Mouse (Mus musculus) liver, adult 2 months (tissue): ENCODE results near the gene Dera. TPM values are rescaled to one million over a fixed set of nuclear protein-coding genes. Genes with fewer than 3 reads are reported as not detected.

Source experiments
- DNase-seq: peaks from one replicate; pipeline ENCODE4 v3.0.0-alpha.2; 2011; ENCODE audit warnings: low read depth, low spot score; ENCODE audit errors: extremely low read depth
- H3K27ac ChIP-seq: fragments of 200-500 bp; replicated peaks from 2 replicates; pipeline ENCODE4 v1.5.1; 2012; ENCODE audit warnings: low read depth, mild to moderate bottlenecking, control low read depth, inconsistent platforms, low read length; ENCODE audit not compliant: insufficient read depth
- H3K27me3 ChIP-seq: fragments of 200-500 bp; 2 replicates; pipeline ENCODE4 v1.6.1; 2012; ENCODE audit warnings: mild to moderate bottlenecking, moderate library complexity, low read length, inconsistent platforms; ENCODE audit not compliant: control insufficient read depth, insufficient read depth
- H3K36me3 ChIP-seq: fragments of 200-500 bp; 2 replicates; pipeline ENCODE4 v1.6.1; 2012; ENCODE audit warnings: low read length, inconsistent platforms; ENCODE audit not compliant: control insufficient read depth, insufficient read depth
- H3K4me1 ChIP-seq: fragments of 200-500 bp; 2 replicates; pipeline ENCODE4 v1.6.1; 2011; ENCODE audit warnings: low read length; ENCODE audit not compliant: control insufficient read depth, insufficient read depth
- H3K4me3 ChIP-seq: fragments of 200-500 bp; 2 replicates; pipeline ENCODE4 v1.5.1; 2011; ENCODE audit warnings: low read depth, mild to moderate bottlenecking, control low read depth, low read length, moderate library complexity; ENCODE audit not compliant: insufficient read depth
- H3K79me2 ChIP-seq: fragments of 200-500 bp; 2 replicates; pipeline ENCODE4 v1.6.1; 2012; ENCODE audit warnings: inconsistent platforms, mild to moderate bottlenecking, low read length, moderate library complexity; ENCODE audit not compliant: control insufficient read depth, insufficient read depth
- H3K9ac ChIP-seq: fragments of 200-500 bp; 2 replicates; pipeline ENCODE4 v1.6.1; 2012; ENCODE audit warnings: low read depth, mild to moderate bottlenecking, control low read depth, inconsistent platforms, low read length
- CTCF ChIP-seq: fragments of 200-500 bp; IDR thresholded peaks from 2 replicates; pipeline ENCODE4 v1.5.1; 2011; ENCODE audit warnings: low read depth, low read length, control low read depth
- POLR2A ChIP-seq: fragments of 200-500 bp; IDR thresholded peaks from 2 replicates; pipeline ENCODE4 v1.6.1; 2011; ENCODE audit warnings: low read length, control low read depth; ENCODE audit not compliant: insufficient read depth; ENCODE audit errors: extremely low read depth
- WGBS: fragments of 180-500 bp; shearing (Covaris S2); methylation state at CpG from one replicate; pipeline ENCODE4 v1.1.7; 2018; 5-methylcytosine and 5-hydroxymethylcytosine counted together
- polyA plus RNA-seq: library from polyadenylated mRNA; depleted of rRNA; stranded (reverse); fragments of >200 nt; gene quantifications from 2 replicates; pipeline ENCODE4 v1.2.3, GENCODE M21; 2012
- total RNA-seq: library from RNA; depleted of rRNA; stranded (reverse); fragments of >200 nt; gene quantifications from 2 replicates; pipeline ENCODE4 v1.2.3, GENCODE M21; 2014

Dera gene
- total and polyA plus RNA-seq, 2 experiments = 42.8 to 103 TPM

GRCm38 (mm10) chr6:137804121-137804520 lies 49.8 kb downstream of the Dera start:
- DNase-seq = no peak
- no peaks in the 10 kb centered on the region for H3K4me1 ChIP-seq
- WGBS = 94% methylated on average over 7 of the region's 7 CpGs
- H3K36me3 ChIP-seq = no peaks in the 10 kb centered on the region; the same call in 1 of the 2 replicates
- H3K27me3 ChIP-seq = no peaks in the 10 kb centered on the region
- H3K9ac ChIP-seq = no peak overlapping the region
- TF ChIP-seq CTCF = no peak
- no peak for TF ChIP-seq POLR2A
- no peaks in the 10 kb centered on the region for H3K79me2 ChIP-seq
- no peak overlapping the region for H3K27ac ChIP-seq
- no peak overlapping the region for H3K4me3 ChIP-seq

GRCm38 (mm10) chr6:137804606-137805005 lies 50.3 kb downstream of the Dera start:
- no peak for DNase-seq
- Histone ChIP-seq H3K79me2 (no peaks in the 10 kb centered on the region), H3K27ac (no peak overlapping the region), H3K9ac (no peak overlapping the region), H3K4me3 (no peak overlapping the region), H3K27me3 (no peaks in the 10 kb centered on the region), H3K36me3 (no peaks in the 10 kb centered on the region; the same call in 1 of the 2 replicates), H3K4me1 (no peaks in the 10 kb centered on the region)
- WGBS = 78% methylated on average over 9 of the region's 9 CpGs
- TF ChIP-seq POLR2A (no peak), CTCF (no peak)

GRCm38 (mm10) chr6:137806342-137806741 lies 52.0 kb downstream of the Dera start:
- DNase-seq = no peak
- no peak overlapping the region for H3K27ac ChIP-seq
- no peak overlapping the region for H3K4me3 ChIP-seq
- H3K36me3 ChIP-seq = no peaks in the 10 kb centered on the region; the same call in 1 of the 2 replicates
- TF ChIP-seq CTCF = no peak
- no peak for TF ChIP-seq POLR2A
- no peaks in the 10 kb centered on the region for H3K79me2 ChIP-seq
- H3K27me3 ChIP-seq = no peaks in the 10 kb centered on the region
- WGBS = 85% methylated on average over 3 of the region's 3 CpGs
- H3K9ac ChIP-seq = no peak overlapping the region
- peaks cover 6% of the 10 kb centered on the region for H3K4me1 ChIP-seq

- H3K27me3 ChIP-seq = no peaks in the 10 kb centered on the region
- H3K79me2 ChIP-seq = no peaks in the 10 kb centered on the region
- H3K4me1 ChIP-seq = peaks cover 6% of the 10 kb centered on the region
- no peak for DNase-seq
- H3K36me3 ChIP-seq = no peaks in the 10 kb centered on the region; the same call in 1 of the 2 replicates
- H3K4me3 ChIP-seq = no peak overlapping the region
- no peak overlapping the region for H3K27ac ChIP-seq
- WGBS = 97% methylated on average over 8 of the region's 8 CpGs
- no peak overlapping the region for H3K9ac ChIP-seq
- TF ChIP-seq CTCF (no peak), POLR2A (no peak)
Measured at GRCm38 (mm10) chr6:137806806-137807205, 52.5 kb downstream of the Dera start.

GRCm38 (mm10) chr6:137807296-137807695 lies 53.0 kb downstream of the Dera start:
- H3K79me2 ChIP-seq = no peaks in the 10 kb centered on the region
- H3K4me1 ChIP-seq = peaks cover 6% of the 10 kb centered on the region
- H3K9ac ChIP-seq = no peak overlapping the region
- 78% methylated on average over 6 of the region's 6 CpGs for WGBS
- DNase-seq = peak; percentile 76
- H3K27ac ChIP-seq = no peak overlapping the region
- H3K36me3 ChIP-seq = no peaks in the 10 kb centered on the region; the same call in 1 of the 2 replicates
- H3K27me3 ChIP-seq = no peaks in the 10 kb centered on the region
- no peak for TF ChIP-seq CTCF
- TF ChIP-seq POLR2A = no peak
- H3K4me3 ChIP-seq = no peak overlapping the region

GRCm38 (mm10) chr6:137808706-137809105 lies 54.4 kb downstream of the Dera start:
- no peak overlapping the region for H3K9ac ChIP-seq
- WGBS = 93% methylated on average over 6 of the region's 6 CpGs
- TF ChIP-seq POLR2A (no peak), CTCF (no peak)
- H3K79me2 ChIP-seq = no peaks in the 10 kb centered on the region
- no peak for DNase-seq
- H3K36me3 ChIP-seq = no peaks in the 10 kb centered on the region
- H3K4me3 ChIP-seq = no peak overlapping the region
- no peak overlapping the region for H3K27ac ChIP-seq
- H3K27me3 ChIP-seq = no peaks in the 10 kb centered on the region
- peaks cover 6% of the 10 kb centered on the region for H3K4me1 ChIP-seq
